Mouse (Mus musculus): ENCODE measurements around the gene Wars2.

The Wars2 gene

DNA sequence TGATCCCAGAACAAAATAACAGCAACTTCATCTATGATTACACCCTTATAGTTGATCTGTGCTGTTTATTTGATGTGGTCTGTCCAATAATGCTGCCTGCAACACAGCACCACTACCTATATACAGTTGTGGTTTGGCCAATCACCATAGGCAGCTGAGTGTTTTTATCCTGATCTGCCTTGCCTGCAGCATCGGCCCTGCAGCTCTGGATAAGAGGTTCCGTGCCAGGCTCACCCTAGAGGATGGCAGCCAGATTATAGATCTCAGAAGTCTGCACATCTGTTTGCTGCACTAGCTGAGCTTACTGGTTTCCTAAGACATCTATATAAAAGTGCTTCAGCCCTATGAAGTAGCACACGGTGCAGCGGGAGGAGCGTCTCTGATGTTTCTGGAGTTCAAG, 32.3 kb downstream of the Wars2 start:
- Histone ChIP-seq H3K36me3 (ENCODE audit: insufficient read depth, low read length) (no peaks in the 10 kb centered on the region), H3K9me3 (ENCODE audit: low read length) (no peaks in the 10 kb centered on the region), H3K4me1 (replicated peaks; ENCODE audit: low read depth, low read length) (0 out of 2 replicates have a peak, but pooled peaks cover 4% of the 10 kb centered on the region), H3K27me3 (ENCODE audit: insufficient read depth, low read length) (no peaks in the 10 kb centered on the region), H3K4me3 (replicated peaks; ENCODE audit: low read length) (no peak overlapping the region)
- no peak for TF ChIP-seq NANOG (IDR thresholded peaks at IDR 0.05; ENCODE audit: borderline replicate concordance, low read length)
- TF ChIP-seq POU5F1 (IDR thresholded peaks at IDR 0.05; ENCODE audit: borderline replicate concordance, low read length), result no peak
- no peak for TF ChIP-seq CTCF (conservative IDR thresholded peaks at IDR 0.05; ENCODE audit: low read length)

DNA sequence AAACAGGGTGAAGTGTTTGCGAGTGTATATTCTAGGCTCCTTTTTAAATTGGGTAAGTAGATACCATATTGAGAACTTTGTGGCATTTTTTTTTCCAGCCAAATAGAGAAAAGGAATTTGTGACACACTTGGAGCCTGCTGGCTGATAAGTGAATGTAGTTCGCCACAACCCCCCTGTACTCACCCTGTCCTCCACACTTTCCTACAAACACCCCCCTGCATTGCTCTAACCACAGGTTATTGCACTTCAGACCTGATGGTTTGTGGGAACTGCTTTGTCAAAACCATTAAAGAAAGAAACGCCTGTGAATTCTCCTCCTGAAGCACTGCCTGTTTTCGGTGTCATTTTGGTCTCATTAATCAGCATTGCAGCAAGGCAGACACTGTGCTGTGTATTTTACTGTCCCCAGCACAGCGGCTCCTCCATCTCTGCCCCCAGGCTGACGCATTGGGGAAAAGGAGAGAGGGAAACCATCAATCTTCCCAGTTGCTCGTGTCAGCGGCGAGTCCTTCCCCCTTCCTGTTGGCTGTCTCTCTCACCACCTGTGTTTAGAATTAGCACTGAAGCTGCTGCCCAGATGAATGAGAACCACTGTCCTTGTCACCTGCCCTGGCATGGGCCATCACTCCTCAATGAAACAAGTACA, 33.9 kb downstream of the Wars2 start:
- Histone ChIP-seq H3K36me3 (ENCODE audit: insufficient read depth, low read length) (no peaks in the 10 kb centered on the region), H3K4me3 (replicated peaks; ENCODE audit: low read length) (no peak overlapping the region), H3K9me3 (ENCODE audit: low read length) (no peaks in the 10 kb centered on the region), H3K27me3 (ENCODE audit: insufficient read depth, low read length) (no peaks in the 10 kb centered on the region), H3K4me1 (replicated peaks; ENCODE audit: low read depth, low read length) (0 out of 2 replicates have a peak, but pooled peaks cover 4% of the 10 kb centered on the region)
- TF ChIP-seq POU5F1 (IDR thresholded peaks at IDR 0.05; ENCODE audit: borderline replicate concordance, low read length), result no peak
- TF ChIP-seq NANOG (IDR thresholded peaks at IDR 0.05; ENCODE audit: borderline replicate concordance, low read length), result no peak
- no peak for TF ChIP-seq CTCF (conservative IDR thresholded peaks at IDR 0.05; ENCODE audit: low read length)

DNA sequence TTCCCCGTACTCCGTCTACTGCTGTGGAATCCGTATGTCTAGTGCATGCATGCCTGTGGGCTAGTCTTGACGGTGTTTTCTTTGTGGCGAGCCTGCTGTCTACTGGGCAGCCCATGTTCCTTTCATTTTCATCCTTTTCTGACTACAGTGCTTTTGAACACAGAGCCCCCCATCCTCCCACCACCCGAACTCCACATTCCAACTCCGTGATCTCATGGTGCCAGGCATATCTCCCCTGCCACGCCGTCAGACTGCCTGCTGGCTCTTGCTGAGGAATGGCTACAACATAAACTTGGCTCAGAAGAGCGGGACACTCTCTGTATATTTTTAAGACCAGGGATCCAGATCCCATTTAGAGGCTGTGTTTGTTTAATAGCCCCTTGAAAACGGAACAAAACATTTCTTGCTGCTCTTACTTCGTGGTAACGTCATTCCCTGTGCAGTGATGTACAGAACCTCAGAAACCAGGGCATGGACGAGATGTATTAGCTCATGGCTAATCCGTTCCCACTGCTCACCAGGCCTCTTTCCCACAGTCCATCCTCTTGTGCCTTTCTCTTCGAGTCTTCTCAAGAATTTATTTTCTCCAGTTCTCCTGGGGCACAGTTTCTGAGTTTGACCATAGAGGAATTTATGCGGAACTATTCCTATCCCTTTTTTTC, 42.6 kb downstream of the Wars2 start:
- Histone ChIP-seq H3K27me3 (ENCODE audit: insufficient read depth, low read length) (no peaks in the 10 kb centered on the region), H3K36me3 (ENCODE audit: insufficient read depth, low read length) (no peaks in the 10 kb centered on the region), H3K4me1 (replicated peaks; ENCODE audit: low read depth, low read length) (no peaks in the 10 kb centered on the region), H3K4me3 (replicated peaks; ENCODE audit: low read length) (no peak overlapping the region), H3K9me3 (ENCODE audit: low read length) (no peaks in the 10 kb centered on the region)
- no peak for TF ChIP-seq NANOG (IDR thresholded peaks at IDR 0.05; ENCODE audit: borderline replicate concordance, low read length)
- TF ChIP-seq POU5F1 (IDR thresholded peaks at IDR 0.05; ENCODE audit: borderline replicate concordance, low read length), result no peak
- no peak for TF ChIP-seq CTCF (conservative IDR thresholded peaks at IDR 0.05; ENCODE audit: low read length)

DNA sequence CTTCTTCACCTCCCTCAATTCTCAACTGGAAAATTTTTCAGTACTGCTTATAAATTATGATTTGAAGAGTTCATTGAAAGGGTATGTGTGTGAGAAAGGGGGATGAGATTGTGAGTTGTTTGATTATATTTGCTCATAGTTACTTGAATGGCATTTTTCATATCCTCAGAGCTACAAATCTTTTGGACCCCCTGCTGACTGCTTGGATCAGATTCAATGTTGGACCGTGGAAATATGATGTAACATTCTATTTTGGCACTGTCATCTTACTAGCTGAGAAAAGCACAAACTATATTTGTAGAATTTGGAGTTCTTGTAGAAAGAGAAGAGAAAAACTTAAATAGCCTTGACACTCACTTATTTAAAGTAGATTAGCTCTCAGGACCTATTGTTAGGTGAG, 43.5 kb downstream of the Wars2 start:
- Histone ChIP-seq H3K36me3 (ENCODE audit: insufficient read depth, low read length) (0 out of 2 replicates have a peak, but pooled peaks cover 4% of the 10 kb centered on the region), H3K27me3 (ENCODE audit: insufficient read depth, low read length) (no peaks in the 10 kb centered on the region), H3K4me1 (replicated peaks; ENCODE audit: low read depth, low read length) (no peaks in the 10 kb centered on the region), H3K4me3 (replicated peaks; ENCODE audit: low read length) (no peak overlapping the region), H3K9me3 (ENCODE audit: low read length) (no peaks in the 10 kb centered on the region)
- no peak for TF ChIP-seq NANOG (IDR thresholded peaks at IDR 0.05; ENCODE audit: borderline replicate concordance, low read length)
- no peak for TF ChIP-seq POU5F1 (IDR thresholded peaks at IDR 0.05; ENCODE audit: borderline replicate concordance, low read length)
- TF ChIP-seq CTCF (conservative IDR thresholded peaks at IDR 0.05; ENCODE audit: low read length), result no peak

DNA sequence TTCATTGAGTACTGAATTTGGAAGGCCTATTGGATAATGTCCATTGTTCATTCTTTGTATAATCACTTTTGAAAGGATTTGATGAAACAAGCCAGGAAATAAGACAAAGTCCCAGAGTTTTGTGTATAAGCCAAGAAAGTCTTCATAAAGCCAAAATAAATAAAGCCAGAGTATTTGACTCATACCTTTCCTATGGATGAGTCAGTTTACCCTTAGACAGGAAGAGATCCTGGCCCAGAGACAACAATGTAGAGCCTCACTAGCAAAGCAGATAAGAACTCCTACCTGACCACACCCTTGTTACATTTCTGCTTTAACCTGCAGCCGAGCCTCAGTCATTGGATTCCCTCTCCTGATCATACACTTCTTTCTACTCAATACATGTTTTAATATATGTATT, 47.2 kb downstream of the Wars2 start:
- 0 out of 2 replicates have a peak, but pooled peaks cover 4% of the 10 kb centered on the region for H3K36me3 ChIP-seq (ENCODE audit: insufficient read depth, low read length)
- no peaks in the 10 kb centered on the region for H3K4me1 ChIP-seq (replicated peaks; ENCODE audit: low read depth, low read length)
- TF ChIP-seq NANOG (IDR thresholded peaks at IDR 0.05; ENCODE audit: borderline replicate concordance, low read length), result no peak
- no peak for TF ChIP-seq CTCF (conservative IDR thresholded peaks at IDR 0.05; ENCODE audit: low read length)
- no peak for TF ChIP-seq POU5F1 (IDR thresholded peaks at IDR 0.05; ENCODE audit: borderline replicate concordance, low read length)
- no peaks in the 10 kb centered on the region for H3K27me3 ChIP-seq (ENCODE audit: insufficient read depth, low read length)
- H3K4me3 ChIP-seq (replicated peaks; ENCODE audit: low read length), result no peak overlapping the region
- H3K9me3 ChIP-seq (ENCODE audit: low read length), result no peaks in the 10 kb centered on the region

DNA sequence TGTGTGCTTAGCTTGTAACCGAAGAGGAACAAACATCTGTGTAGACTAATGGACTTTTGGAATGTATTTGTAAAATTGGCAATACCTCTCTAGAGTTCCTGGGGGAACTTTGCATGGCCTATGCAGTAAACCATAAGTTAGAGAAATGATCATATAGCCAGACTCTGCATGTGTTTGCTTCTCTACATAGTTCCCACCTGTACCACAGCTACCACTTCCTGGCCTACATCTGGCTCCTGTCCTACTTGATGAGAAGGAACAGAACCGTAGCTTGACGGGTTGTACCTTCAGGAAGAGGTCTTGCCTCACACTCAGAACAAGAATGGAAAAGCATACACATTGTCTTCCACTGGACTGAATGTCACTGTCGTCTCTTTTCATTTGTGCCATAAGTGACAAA, 52.7 kb downstream of the Wars2 start:
- no peaks in the 10 kb centered on the region for H3K27me3 ChIP-seq (ENCODE audit: insufficient read depth, low read length)
- no peak overlapping the region for H3K4me3 ChIP-seq (replicated peaks; ENCODE audit: low read length)
- 0 out of 2 replicates have a peak, but pooled peaks cover 4% of the 10 kb centered on the region for H3K36me3 ChIP-seq (ENCODE audit: insufficient read depth, low read length)
- H3K9me3 ChIP-seq (ENCODE audit: low read length), result no peaks in the 10 kb centered on the region
- no peak for TF ChIP-seq POU5F1 (IDR thresholded peaks at IDR 0.05; ENCODE audit: borderline replicate concordance, low read length)
- no peak for TF ChIP-seq CTCF (conservative IDR thresholded peaks at IDR 0.05; ENCODE audit: low read length)
- no peak for TF ChIP-seq NANOG (IDR thresholded peaks at IDR 0.05; ENCODE audit: borderline replicate concordance, low read length)
- no peaks in the 10 kb centered on the region for H3K4me1 ChIP-seq (replicated peaks; ENCODE audit: low read depth, low read length)

DNA sequence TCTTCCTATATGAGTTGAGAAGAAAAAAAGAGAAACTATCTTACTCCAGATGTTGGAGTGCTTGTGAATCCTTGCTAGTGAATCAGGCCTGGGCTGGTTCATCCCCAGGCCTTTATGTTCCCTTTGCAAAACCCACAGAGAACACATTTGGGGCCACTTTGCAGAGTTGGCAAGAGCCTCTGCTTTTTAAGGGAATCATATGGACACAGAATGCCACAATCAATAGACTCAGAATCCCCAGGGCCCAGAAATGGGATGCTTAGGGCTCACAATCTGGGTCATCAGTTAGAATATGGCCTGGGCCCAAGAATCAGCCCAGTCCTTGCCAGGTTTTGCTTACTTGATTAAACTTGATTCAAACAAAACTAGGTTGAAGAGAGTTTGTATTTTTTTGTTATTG, 62.5 kb downstream of the Wars2 start:
- Histone ChIP-seq H3K36me3 (ENCODE audit: insufficient read depth, low read length) (peaks cover 3% of the 10 kb centered on the region), H3K4me1 (replicated peaks; ENCODE audit: low read depth, low read length) (no peaks in the 10 kb centered on the region), H3K27me3 (ENCODE audit: insufficient read depth, low read length) (no peaks in the 10 kb centered on the region), H3K9me3 (ENCODE audit: low read length) (no peaks in the 10 kb centered on the region), H3K4me3 (replicated peaks; ENCODE audit: low read length) (no peak overlapping the region)
- no peak for TF ChIP-seq NANOG (IDR thresholded peaks at IDR 0.05; ENCODE audit: borderline replicate concordance, low read length)
- TF ChIP-seq POU5F1 (IDR thresholded peaks at IDR 0.05; ENCODE audit: borderline replicate concordance, low read length), result no peak
- TF ChIP-seq CTCF (conservative IDR thresholded peaks at IDR 0.05; ENCODE audit: low read length), result no peak

DNA sequence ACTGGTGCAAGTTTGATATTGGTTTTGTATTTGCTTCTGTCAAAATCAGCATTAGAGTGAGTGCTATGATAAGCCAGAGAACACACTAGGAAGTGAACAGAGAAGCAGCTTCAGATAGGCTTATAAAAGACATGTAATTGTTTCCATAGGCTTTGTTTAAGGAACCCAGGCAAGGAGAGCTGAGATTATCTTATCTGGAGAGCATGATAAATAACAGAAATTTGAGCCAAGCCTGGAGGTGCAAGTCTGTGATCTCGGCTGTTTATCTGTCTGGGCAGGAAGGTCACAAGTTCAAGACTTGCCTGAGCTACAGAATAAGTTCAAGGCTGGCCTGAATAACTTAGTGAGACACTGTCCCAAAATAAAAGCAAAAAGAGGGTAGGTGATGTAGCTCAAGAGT, 67.5 kb downstream of the Wars2 start:
- no peak for TF ChIP-seq POU5F1 (IDR thresholded peaks at IDR 0.05; ENCODE audit: borderline replicate concordance, low read length)
- TF ChIP-seq CTCF (conservative IDR thresholded peaks at IDR 0.05; ENCODE audit: low read length), result no peak
- no peak for TF ChIP-seq NANOG (IDR thresholded peaks at IDR 0.05; ENCODE audit: borderline replicate concordance, low read length)
- peaks cover 3% of the 10 kb centered on the region; the same call in 1 of the 2 replicates for H3K36me3 ChIP-seq (ENCODE audit: insufficient read depth, low read length)
- H3K4me1 ChIP-seq (replicated peaks; ENCODE audit: low read depth, low read length), result no peaks in the 10 kb centered on the region; the same call in 1 of the 2 replicates
- no peaks in the 10 kb centered on the region for H3K27me3 ChIP-seq (ENCODE audit: insufficient read depth, low read length)
- H3K9me3 ChIP-seq (ENCODE audit: low read length), result no peaks in the 10 kb centered on the region
- no peak overlapping the region for H3K4me3 ChIP-seq (replicated peaks; ENCODE audit: low read length)

Measured in E14TG2a.4 (cell line).